Comparison of ENCODE assay signal across 15 mouse cellular contexts in genomic region chr10:4282395-4282794, GRCm38 (mm10). TPM values are rescaled to one million over a fixed set of nuclear protein-coding genes. Genes with fewer than 3 reads are reported as not detected.
A peak's percentile ranks its signal among the peaks of the same experiment; 100 is the strongest.
DNase-seq lines count a peak whose midpoint lies in the region; ATAC-seq and TF ChIP-seq lines count a peak whose summit lies in the region.
"Had no signal": no experiment of that assay in that cellular context is flagged by ENCODE, and none has a peak within 500 bp of the region (broad histone marks: within the 10 kb centered on the region; RNA-seq: fewer than 3 reads in every experiment).

No protein-coding gene starts in this region.

- no peak overlapping the region for H3K27ac ChIP-seq in kidney, postnatal 0 days
- no peak overlapping the region; the same call in 1 of the 2 replicates for H3K27ac ChIP-seq in kidney, embryonic 14.5 days (ENCODE audit: low read depth, low read length)
- no peak overlapping the region; the same call in 1 of the 2 replicates for H3K27ac ChIP-seq in embryonic facial prominence, embryonic 14.5 days (replicated peaks; ENCODE audit: low read depth, low read length)
- H3K27ac ChIP-seq: neural tube, embryonic 15.5 days had no signal

- no peaks in the 10 kb centered on the region; the same call in 1 of the 2 replicates for H3K4me1 ChIP-seq in kidney, postnatal 0 days (replicated peaks; ENCODE audit: insufficient read depth, low read length)
- 0 out of 2 replicates have a peak, but pooled peaks cover 3% of the 10 kb centered on the region for H3K4me1 ChIP-seq in kidney, embryonic 14.5 days (ENCODE audit: control insufficient read depth, insufficient read depth, low read length)
- no peaks in the 10 kb centered on the region for H3K4me1 ChIP-seq in embryonic facial prominence, embryonic 14.5 days (ENCODE audit: control insufficient read depth, insufficient read depth, low read length)

- no peak for TF ChIP-seq CTCF in kidney, postnatal 0 days (IDR thresholded peaks at IDR 0.05; ENCODE audit: low read depth)

- no peaks in the 10 kb centered on the region for H3K36me3 ChIP-seq in kidney, postnatal 0 days (ENCODE audit: insufficient read depth, low read length)
- no peaks in the 10 kb centered on the region for H3K36me3 ChIP-seq in kidney, embryonic 14.5 days (ENCODE audit: control insufficient read depth, insufficient read depth, low read length)
- no peaks in the 10 kb centered on the region for H3K36me3 ChIP-seq in embryonic facial prominence, embryonic 14.5 days (ENCODE audit: control insufficient read depth, insufficient read depth, low read length)
- H3K36me3 ChIP-seq: heart, embryonic 12.5 days; neural tube, embryonic 15.5 days had no signal

- H3K4me3 ChIP-seq in kidney, postnatal 0 days (replicated peaks; ENCODE audit: low read depth, low read length) = no peak overlapping the region
- H3K4me3 ChIP-seq in kidney, embryonic 14.5 days (ENCODE audit: low read length) = no peak overlapping the region
- H3K4me3 ChIP-seq in embryonic facial prominence, embryonic 14.5 days (ENCODE audit: low read depth, low read length) = no peak overlapping the region
- H3K4me3 ChIP-seq: erythroblast, embryonic 14.5 days; heart, embryonic 12.5 days; neural tube, embryonic 15.5 days had no signal

- no peak overlapping the region for H3K9ac ChIP-seq in kidney, postnatal 0 days (ENCODE audit: low read depth, low read length)
- no peak overlapping the region for H3K9ac ChIP-seq in kidney, embryonic 14.5 days (ENCODE audit: low read depth, low read length)
- no peak overlapping the region for H3K9ac ChIP-seq in embryonic facial prominence, embryonic 14.5 days (ENCODE audit: low read depth, low read length)
- H3K9ac ChIP-seq: forebrain, postnatal 0 days; heart, embryonic 12.5 days; neural tube, embryonic 15.5 days had no signal

- ATAC-seq in kidney, postnatal 0 days (replicated peaks; ENCODE audit: low FRiP score, low read depth) = no peak
- ATAC-seq in kidney, embryonic 14.5 days (ENCODE audit: low FRiP score, low TSS enrichment) = no peak
- no peak for ATAC-seq in embryonic facial prominence, embryonic 14.5 days (ENCODE audit: low read depth)
- ATAC-seq: forebrain, postnatal 0 days had no signal

- H3K9me3 ChIP-seq in kidney, postnatal 0 days (replicated peaks; ENCODE audit: low read length) = no peaks in the 10 kb centered on the region
- H3K9me3 ChIP-seq in kidney, embryonic 14.5 days (ENCODE audit: control insufficient read depth, low read length) = no peaks in the 10 kb centered on the region
- no peaks in the 10 kb centered on the region for H3K9me3 ChIP-seq in embryonic facial prominence, embryonic 14.5 days (ENCODE audit: control insufficient read depth, low read length)
- H3K9me3 ChIP-seq: heart, embryonic 12.5 days; neural tube, embryonic 15.5 days had no signal

- no peaks in the 10 kb centered on the region for H3K27me3 ChIP-seq in kidney, postnatal 0 days (ENCODE audit: insufficient read depth, low read length)
- H3K27me3 ChIP-seq in kidney, embryonic 14.5 days (ENCODE audit: control insufficient read depth, insufficient read depth, low read length) = no peaks in the 10 kb centered on the region
- no peaks in the 10 kb centered on the region for H3K27me3 ChIP-seq in embryonic facial prominence, embryonic 14.5 days (replicated peaks; ENCODE audit: control insufficient read depth, insufficient read depth, low read length)
- H3K27me3 ChIP-seq: CH12.LX; heart, embryonic 12.5 days; neural tube, embryonic 15.5 days had no signal

- no peak overlapping the region for H3K4me2 ChIP-seq in kidney, postnatal 0 days (ENCODE audit: low read length)
- H3K4me2 ChIP-seq in kidney, embryonic 14.5 days (replicated peaks; ENCODE audit: low read depth, low read length) = no peak overlapping the region
- H3K4me2 ChIP-seq in embryonic facial prominence, embryonic 14.5 days (ENCODE audit: low read depth, low read length) = no peak overlapping the region
- H3K4me2 ChIP-seq: heart, embryonic 12.5 days; liver, embryonic 11.5 days; neural tube, embryonic 15.5 days had no signal

- WGBS in kidney, postnatal 0 days = 59% methylated on average over 4 of the region's 4 CpGs
- 66% methylated on average over 4 of the region's 4 CpGs for WGBS in kidney, embryonic 14.5 days
- 36% methylated on average over 4 of the region's 4 CpGs for WGBS in embryonic facial prominence, embryonic 14.5 days

- peak; percentile 81 for DNase-seq in kidney, postnatal 0 days (ENCODE audit: low spot score)
- peak; percentile 85 for DNase-seq in 3T3-L1 (ENCODE audit: low read depth, low spot score)
- DNase-seq in Muller cell, postnatal 12 days (ENCODE audit: inconsistent ontology term) = peak; percentile 73
- peak; percentile 52 for DNase-seq in embryonic facial prominence, embryonic 14.5 days (ENCODE audit: low spot score)
- DNase-seq in urinary bladder, postnatal 4 days (ENCODE audit: low spot score in 2 of 2) = no peak
- no peak for DNase-seq in thymus, postnatal 36 days
- DNase-seq: cerebellum, postnatal 25 days; forebrain, postnatal 0 days; gastrocnemius, postnatal 25 days had no signal

RNA-seq across cellular contexts. Expression of gene Akap12, which starts 16.2 kb away (rescaled TPM):
- polyA plus RNA-seq in kidney, postnatal 0 days (2015; fragmentation: Nextera tagmentation; extraction: Ambion mirVana) = 53.7 and 54.4 TPM in 2 replicates
- 49.1 and 70.7 TPM in 2 replicates for polyA plus RNA-seq in kidney, embryonic 14.5 days (2014; fragmentation: Nextera tagmentation; extraction: Ambion mirVana)
- polyA plus RNA-seq in embryonic facial prominence, embryonic 14.5 days (2014; fragmentation: Nextera tagmentation; extraction: Ambion mirVana) = 67.9 and 72.8 TPM in 2 replicates

Comparison
In these comparisons a context has a peak if more than half of its experiments do, and no peak if none do; other contexts are left out.
1. DNase-seq: peak in kidney, postnatal 0 days (single experiment), 3T3-L1 (single experiment), Muller cell, postnatal 12 days (single experiment) and embryonic facial prominence, embryonic 14.5 days (single experiment); none in urinary bladder, postnatal 4 days (0 of 2) and thymus, postnatal 36 days (0 of 2).